Mouse (Mus musculus) ES-E14 (cell line): ENCODE results near the gene Lrfn1.

Experiments
- CHD2 ChIP-seq: IDR thresholded peaks from 2 replicates; pipeline ENCODE4 v1.6.1; 2014; ENCODE audit warnings: mild to moderate bottlenecking, low read depth, low read length, inconsistent platforms
- HCFC1 ChIP-seq: IDR thresholded peaks from 2 replicates; pipeline ENCODE4 v1.6.1; 2012; ENCODE audit warnings: low read length, inconsistent platforms, borderline replicate concordance; ENCODE audit not compliant: insufficient read depth
- ZC3H11A ChIP-seq: IDR thresholded peaks from 2 replicates; pipeline ENCODE4 v1.6.1; 2012; ENCODE audit warnings: low read depth, mild to moderate bottlenecking, inconsistent platforms, low read length, borderline replicate concordance

DNA sequence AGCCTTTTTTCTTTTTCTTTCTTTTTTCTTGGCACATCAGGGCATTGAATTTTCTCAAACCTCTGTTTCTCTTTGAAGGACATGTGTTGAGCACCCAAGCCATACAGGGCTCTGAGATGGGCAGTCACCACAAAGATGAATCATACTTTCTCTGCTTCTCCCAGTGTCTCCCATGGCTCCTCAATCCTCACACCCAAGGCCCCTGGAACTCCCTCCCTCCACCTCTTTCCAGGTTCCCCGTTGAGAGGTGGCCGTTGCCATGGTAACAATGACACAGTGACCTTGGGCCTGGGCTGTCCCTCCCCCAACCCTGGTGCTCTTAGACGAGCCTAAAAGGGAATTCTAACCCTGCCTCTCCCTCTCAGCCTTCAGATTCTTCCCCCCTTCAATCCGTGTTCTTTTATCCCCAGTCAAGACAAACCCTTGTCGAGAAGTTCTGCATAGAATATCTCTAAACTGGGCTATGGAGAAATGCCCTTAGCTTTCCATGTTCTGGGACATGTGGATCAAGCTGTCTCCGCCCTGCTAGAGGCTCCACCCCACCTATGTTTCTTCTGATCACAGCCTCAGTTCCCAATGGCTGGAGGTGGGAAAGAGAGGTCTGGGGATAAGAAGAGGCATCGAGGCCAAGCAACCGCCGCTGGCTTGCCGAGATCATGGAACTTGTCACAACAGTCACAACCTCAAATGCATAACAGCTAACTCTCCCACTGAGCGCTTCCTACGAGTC is 4.5 kb upstream of the Lrfn1 start:
- TF ChIP-seq HCFC1 (no peak), ZC3H11A (no peak), CHD2 (0 out of 2 replicates have a peak, but pooled peaks have one; percentile 33)
